Mouse (Mus musculus) ES-Bruce4 (cell line): ENCODE results near the gene Srgap1.

Source experiments
- CTCF ChIP-seq: IDR thresholded peaks from one replicate; pipeline ENCODE4 v1.8.1; 2011; ENCODE audit warnings: low read depth, low read length
- EP300 ChIP-seq: IDR thresholded peaks from 2 replicates; pipeline ENCODE4 v1.6.1; 2011; ENCODE audit warnings: low read depth, low read length; ENCODE audit not compliant: insufficient read depth
- POLR2A ChIP-seq: IDR thresholded peaks from one replicate; pipeline ENCODE4 v1.8.1; 2011; ENCODE audit warnings: low read length; ENCODE audit not compliant: insufficient read depth

GRCm38 (mm10) chr10:121973281-121973680 lies 73.8 kb downstream of the Srgap1 start:
- TF ChIP-seq CTCF (no peak), EP300 (no peak), POLR2A (no peak)
